Mouse (Mus musculus): ENCODE results near the gene Dcaf15.

DNA sequence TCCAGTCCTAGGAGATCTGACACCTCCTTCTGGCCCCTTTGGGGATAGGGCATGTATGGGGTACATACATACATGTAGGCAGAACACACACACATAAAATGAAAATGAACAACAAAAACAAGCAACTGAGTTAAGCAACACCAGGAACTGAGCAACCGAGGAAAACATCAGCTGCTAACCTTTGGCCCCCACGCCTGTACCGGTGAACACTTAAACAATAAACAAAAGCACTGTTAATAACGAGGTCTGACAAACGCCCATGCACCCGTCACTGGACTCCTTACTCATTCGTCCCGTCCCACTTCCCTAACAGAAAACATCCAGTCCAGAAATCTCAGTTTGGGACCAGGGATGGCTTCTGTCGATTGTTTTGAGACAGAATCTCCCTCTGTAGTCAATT is 15.3 kb downstream of the Dcaf15 start:
- TF ChIP-seq CTCF (IDR thresholded peaks at IDR 0.05) (no peak), EP300 (IDR thresholded peaks at IDR 0.05) (no peak)
